Mouse (Mus musculus) ES-Bruce4 (cell line): ENCODE data around the gene Cfap43. TPM values are rescaled to one million over a fixed set of nuclear protein-coding genes. Genes with fewer than 3 reads are reported as not detected.

Experiments used
- H3K27ac ChIP-seq: 2 replicates; pipeline ENCODE4 v1.5.1; 2012; ENCODE audit warnings: low read length, inconsistent platforms; ENCODE audit not compliant: insufficient read depth
- H3K27me3 ChIP-seq: 2 replicates; pipeline ENCODE4 v1.6.1; 2012; ENCODE audit warnings: mild to moderate bottlenecking, low read length, inconsistent platforms; ENCODE audit not compliant: control insufficient read depth, poor library complexity, insufficient read depth, severe bottlenecking
- H3K36me3 ChIP-seq: 2 replicates; pipeline ENCODE4 v1.6.1; 2012; ENCODE audit warnings: inconsistent platforms, mild to moderate bottlenecking, low read length, moderate library complexity; ENCODE audit not compliant: control insufficient read depth, poor library complexity, insufficient read depth, severe bottlenecking
- H3K4me1 ChIP-seq: one replicate; pipeline ENCODE4 v1.8.1; 2011; ENCODE audit warnings: low read length; ENCODE audit not compliant: control insufficient read depth, insufficient read depth
- H3K4me3 ChIP-seq: 2 replicates; pipeline ENCODE4 v1.5.1; 2011; ENCODE audit warnings: low read depth, mild to moderate bottlenecking, low read length
- H3K9ac ChIP-seq: 2 replicates; pipeline ENCODE4 v1.6.1; 2012; ENCODE audit warnings: low read depth, mild to moderate bottlenecking, inconsistent platforms; ENCODE audit not compliant: poor library complexity, severe bottlenecking
- H3K9me3 ChIP-seq: replicated peaks from 2 replicates; pipeline ENCODE4 v1.6.1; 2012; ENCODE audit warnings: mild to moderate bottlenecking, low read length, inconsistent platforms; ENCODE audit not compliant: control insufficient read depth, poor library complexity, insufficient read depth, severe bottlenecking
- CTCF ChIP-seq: IDR thresholded peaks from one replicate; pipeline ENCODE4 v1.8.1; 2011; ENCODE audit warnings: low read depth, low read length
- EP300 ChIP-seq: IDR thresholded peaks from 2 replicates; pipeline ENCODE4 v1.6.1; 2011; ENCODE audit warnings: low read depth, low read length; ENCODE audit not compliant: insufficient read depth
- POLR2A ChIP-seq: IDR thresholded peaks from one replicate; pipeline ENCODE4 v1.8.1; 2011; ENCODE audit warnings: low read length; ENCODE audit not compliant: insufficient read depth
- polyA plus RNA-seq: library from polyadenylated mRNA; stranded (reverse); fragments of >200 nt; gene quantifications from 2 replicates; pipeline ENCODE4 v1.2.4, GENCODE M21; 2011; ENCODE audit warnings: low read depth; ENCODE audit not compliant: missing spikeins, insufficient read depth, insufficient read length

The Cfap43 gene
- polyA plus RNA-seq, 1 experiment, result 10.4 TPM

GRCm38 (mm10) chr19:47871515-47871914, 47.6 kb downstream of the Cfap43 start:
- Histone ChIP-seq H3K36me3 (no peaks in the 10 kb centered on the region), H3K4me1 (no peaks in the 10 kb centered on the region)
- peak; percentile 43 for TF ChIP-seq CTCF
- no peak for TF ChIP-seq POLR2A
- no peak for TF ChIP-seq EP300

GRCm38 (mm10) chr19:47870102-47870666, 48.9 kb downstream of the Cfap43 start:
- TF ChIP-seq CTCF (no peak), POLR2A (no peak), EP300 (no peak)
- no peaks in the 10 kb centered on the region; the same call in 1 of the 2 replicates for H3K27me3 ChIP-seq
- H3K27ac ChIP-seq, result no peak overlapping the region
- H3K9me3 ChIP-seq, result no peaks in the 10 kb centered on the region
- no peak overlapping the region for H3K4me3 ChIP-seq
- no peaks in the 10 kb centered on the region for H3K36me3 ChIP-seq
- H3K4me1 ChIP-seq, result no peaks in the 10 kb centered on the region
- H3K9ac ChIP-seq, result no peak overlapping the region

More at GRCm38 (mm10) chr19:47871515-47871914, 47.6 kb downstream of the Cfap43 start:
- Histone ChIP-seq H3K27ac (no peak overlapping the region), H3K9me3 (no peaks in the 10 kb centered on the region), H3K27me3 (no peaks in the 10 kb centered on the region; the same call in 1 of the 2 replicates), H3K4me3 (no peak overlapping the region), H3K9ac (no peak overlapping the region)

GRCm38 (mm10) chr19:47869516-47869915, 49.6 kb downstream of the Cfap43 start:
- Histone ChIP-seq H3K4me1 (no peaks in the 10 kb centered on the region), H3K36me3 (no peaks in the 10 kb centered on the region), H3K9ac (no peak overlapping the region), H3K27me3 (no peaks in the 10 kb centered on the region; the same call in 1 of the 2 replicates), H3K9me3 (no peaks in the 10 kb centered on the region), H3K4me3 (no peak overlapping the region), H3K27ac (no peak overlapping the region)
- TF ChIP-seq EP300 (no peak), CTCF (no peak), POLR2A (no peak)

GRCm38 (mm10) chr19:47868951-47869350, 50.1 kb downstream of the Cfap43 start:
- Histone ChIP-seq H3K9me3 (no peaks in the 10 kb centered on the region), H3K27me3 (no peaks in the 10 kb centered on the region; the same call in 1 of the 2 replicates), H3K36me3 (no peaks in the 10 kb centered on the region), H3K9ac (no peak overlapping the region), H3K27ac (no peak overlapping the region), H3K4me3 (no peak overlapping the region), H3K4me1 (no peaks in the 10 kb centered on the region)
- TF ChIP-seq EP300 (no peak), CTCF (no peak), POLR2A (no peak)

- Histone ChIP-seq H3K4me1 (no peaks in the 10 kb centered on the region), H3K27ac (no peak overlapping the region), H3K9me3 (no peaks in the 10 kb centered on the region), H3K36me3 (no peaks in the 10 kb centered on the region), H3K4me3 (no peak overlapping the region), H3K9ac (no peak overlapping the region), H3K27me3 (no peaks in the 10 kb centered on the region; the same call in 1 of the 2 replicates)
- TF ChIP-seq POLR2A (no peak), CTCF (no peak), EP300 (no peak)
Observed at GRCm38 (mm10) chr19:47867628-47868175, 51.4 kb downstream of the Cfap43 start.

GRCm38 (mm10) chr19:47865353-47865947, 53.6 kb downstream of the Cfap43 start, which contains the start of gene Gsto2:
TSS of gene Gsto2 (plus strand) at chr19:47865534.
- no peak within 1 kb of the TSS for H3K27ac ChIP-seq

More at GRCm38 (mm10) chr19:47865353-47865947, 53.6 kb downstream of the Cfap43 start, which contains the start of gene Gsto2:
- Histone ChIP-seq H3K36me3 (peaks cover 2% of the 10 kb centered on the region), H3K4me3 (peak within 1 kb of the TSS; percentile 89), H3K4me1 (no peaks in the 10 kb centered on the region), H3K27me3 (no peaks in the 10 kb centered on the region), H3K9me3 (no peaks in the 10 kb centered on the region), H3K9ac (peak within 1 kb of the TSS; percentile 75)
- TF ChIP-seq CTCF (no peak), POLR2A (peak; percentile 15)
